Mouse (Mus musculus): ENCODE results near the gene Mef2b. TPM values are rescaled to one million over a fixed set of nuclear protein-coding genes. Genes with fewer than 3 reads are reported as not detected.

Gene Mef2b
- polyA plus RNA-seq, 1 experiment from 2014 or later, result 0.74 TPM

- H3K36me3 ChIP-seq (replicated peaks), result peaks cover 57% of the 10 kb centered on the region
- H3K9me3 ChIP-seq, result no peaks in the 10 kb centered on the region
Measured at GRCm38 (mm10) chr8:70139981-70140380, 470 bp downstream of the Mef2b start.

DNA sequence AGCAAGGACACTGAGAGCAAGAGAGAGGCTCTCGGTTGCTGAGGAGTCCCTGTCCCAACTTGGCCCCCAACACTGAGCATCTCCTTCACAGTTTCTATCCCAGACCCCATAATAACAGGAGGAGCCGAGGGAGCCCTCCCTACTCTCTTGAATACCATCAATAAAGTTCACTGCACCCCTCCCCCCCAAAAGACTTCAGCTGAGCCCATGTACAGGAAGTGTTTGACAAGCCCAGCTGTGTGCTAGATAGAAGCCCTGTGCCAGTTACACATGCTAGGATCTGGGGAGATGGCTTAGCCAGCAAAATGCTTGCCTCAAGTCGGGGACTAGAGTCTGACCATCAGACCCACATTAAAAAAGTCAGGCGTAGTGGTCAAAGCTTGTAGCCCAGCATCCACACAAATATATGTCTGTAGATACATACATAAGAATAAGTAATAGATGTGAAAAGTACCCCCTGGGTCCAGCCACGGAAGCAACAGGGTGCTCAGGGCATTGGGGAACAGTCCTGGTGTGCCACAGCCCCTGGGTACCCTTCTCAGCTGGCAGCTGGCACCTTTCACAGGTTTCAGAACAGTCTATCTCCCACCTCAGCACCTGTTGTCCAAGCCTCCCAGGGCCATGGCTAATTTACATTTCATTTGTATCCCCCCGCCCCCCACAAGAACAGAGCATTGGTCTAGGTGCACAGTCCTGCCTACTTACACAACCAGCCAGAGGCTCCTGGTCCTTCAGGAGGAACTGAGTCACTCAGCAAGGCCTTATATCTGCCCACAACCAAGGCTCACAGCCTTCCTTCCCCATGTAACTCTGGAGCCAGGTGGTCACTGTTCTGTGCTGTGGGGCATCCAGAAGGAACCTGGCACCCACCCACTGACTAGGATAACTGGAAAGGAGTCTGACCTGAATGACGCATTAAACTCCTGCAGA is 8.4 kb downstream of the Mef2b start:
- no peak overlapping the region for H3K4me3 ChIP-seq
- no peak overlapping the region for H3K27ac ChIP-seq
- H3K36me3 ChIP-seq (replicated peaks), result peaks cover 45% of the 10 kb centered on the region
- peaks cover 15% of the 10 kb centered on the region for H3K4me1 ChIP-seq
- no peak for DNase-seq (ENCODE audit: extremely low spot score, low spot score)
- WGBS, result 88% methylated on average over 7 of the region's 7 CpGs
- H3K9me3 ChIP-seq, result no peaks in the 10 kb centered on the region
- H3K27me3 ChIP-seq (ENCODE audit: poor library complexity, severe bottlenecking), result peaks cover 24% of the 10 kb centered on the region

More at GRCm38 (mm10) chr8:70139981-70140380, 470 bp downstream of the Mef2b start:
- no peaks in the 10 kb centered on the region for H3K27me3 ChIP-seq (ENCODE audit: poor library complexity, severe bottlenecking)
- WGBS, result 17% methylated on average over 9 of the region's 9 CpGs
- peak overlapping the region; percentile 77 for H3K4me3 ChIP-seq
- peak overlapping the region; percentile 87 for H3K27ac ChIP-seq
- DNase-seq (ENCODE audit: extremely low spot score, low spot score), result no peak
- H3K4me1 ChIP-seq, result peaks cover 23% of the 10 kb centered on the region

DNA sequence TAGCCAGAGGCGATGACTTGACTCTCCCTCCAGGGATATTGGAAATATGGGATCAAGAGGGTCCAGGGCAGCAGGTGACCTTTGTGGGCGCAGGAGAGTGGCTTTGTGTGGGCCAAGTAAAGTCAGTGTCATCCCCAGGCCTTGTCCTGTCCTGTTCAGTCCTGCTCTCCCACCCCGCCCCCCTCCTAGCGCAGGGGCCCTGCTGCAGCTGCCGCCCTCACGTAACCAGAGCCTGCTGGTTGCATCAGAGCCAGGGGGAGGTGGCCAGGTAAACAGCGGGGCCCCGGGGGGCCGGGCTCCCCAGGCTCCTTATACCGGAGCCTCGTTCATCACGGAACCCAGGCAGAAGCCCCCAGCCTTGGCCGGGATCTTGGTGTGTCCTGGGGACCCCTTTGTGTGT is 10.6 kb downstream of the Mef2b start:
- Histone ChIP-seq H3K9me3 (no peaks in the 10 kb centered on the region), H3K4me3 (no peak overlapping the region), H3K27ac (0 out of 2 replicates have a peak overlapping the region, but pooled peaks have one; percentile 2), H3K4me1 (peaks cover 18% of the 10 kb centered on the region), H3K27me3 (ENCODE audit: poor library complexity, severe bottlenecking) (peaks cover 39% of the 10 kb centered on the region), H3K36me3 (replicated peaks) (peaks cover 23% of the 10 kb centered on the region)
- WGBS, result 21% methylated on average over 13 of the region's 13 CpGs
- no peak for DNase-seq (ENCODE audit: extremely low spot score, low spot score)

DNA sequence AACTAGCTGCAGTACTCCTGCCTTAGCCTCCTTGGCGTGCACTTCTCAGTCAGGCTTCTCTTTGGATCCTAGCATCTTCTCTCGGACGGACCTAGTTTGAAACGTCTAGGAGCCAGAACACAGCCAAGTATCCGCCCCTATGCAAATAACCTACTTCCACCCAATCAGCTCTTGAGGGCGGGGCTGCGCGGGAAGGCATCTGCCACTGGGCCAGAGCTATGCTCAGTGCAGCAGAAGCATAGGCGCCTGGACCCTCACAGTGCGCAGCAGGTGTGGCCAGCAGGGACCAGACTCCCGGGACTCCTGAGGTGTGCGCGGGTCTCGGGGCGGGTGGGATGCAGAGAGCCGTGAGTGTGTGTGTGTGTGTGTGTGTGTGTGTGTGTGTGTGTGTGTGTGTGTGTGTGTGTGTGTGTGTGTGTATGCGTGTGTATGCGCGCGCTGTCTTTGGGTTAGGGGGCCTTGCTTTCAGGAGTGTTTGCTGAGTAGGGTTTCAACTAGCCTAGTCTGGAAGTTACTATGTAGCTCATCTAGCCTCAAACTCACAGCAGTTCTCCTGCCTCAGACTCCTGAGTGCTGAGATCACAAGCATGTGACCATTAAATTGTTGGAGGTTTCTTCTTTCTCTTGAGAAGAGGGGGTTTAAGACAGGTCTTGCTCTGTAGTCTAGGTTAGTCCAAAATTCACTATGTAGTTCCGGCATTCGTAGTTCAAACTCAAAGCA is 13.2 kb downstream of the Mef2b start:
- no peak overlapping the region for H3K27ac ChIP-seq
- peak overlapping the region; percentile 42 for H3K4me3 ChIP-seq
- 11% methylated on average over 18 of the region's 22 CpGs for WGBS

DNA sequence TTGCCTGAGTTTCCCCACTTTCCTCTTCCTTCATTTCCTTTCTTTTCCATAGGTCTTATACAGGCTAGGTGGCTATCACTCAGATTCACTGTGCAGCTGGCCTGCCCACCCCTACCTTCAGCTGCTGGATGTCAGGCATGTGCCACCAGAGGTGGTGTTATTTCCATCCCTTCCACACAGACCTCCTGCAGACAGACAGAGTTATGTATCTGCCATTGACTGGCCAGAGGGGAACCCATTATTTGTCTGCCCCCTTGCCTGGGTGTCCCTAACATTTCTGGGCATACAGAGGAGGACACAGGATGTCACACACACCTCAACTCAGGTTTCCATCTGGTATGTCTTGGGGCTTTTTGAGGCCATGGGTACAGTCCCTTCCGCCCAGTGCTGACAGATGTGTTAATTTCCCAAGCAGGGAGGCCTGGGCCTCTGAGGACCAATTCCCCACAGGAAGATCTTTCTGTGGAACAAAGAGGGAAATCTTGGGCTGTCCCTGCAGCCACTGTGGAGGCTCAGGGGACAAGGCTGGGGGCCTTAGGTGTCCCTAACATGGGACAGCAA is 17.8 kb downstream of the Mef2b start:
- H3K27ac ChIP-seq, result no peak overlapping the region
- H3K4me1 ChIP-seq, result peaks cover 36% of the 10 kb centered on the region
- H3K36me3 ChIP-seq (replicated peaks), result no peaks in the 10 kb centered on the region
- H3K4me3 ChIP-seq, result no peak overlapping the region
- no peaks in the 10 kb centered on the region for H3K9me3 ChIP-seq
- DNase-seq (ENCODE audit: extremely low spot score, low spot score), result no peak
- 100% methylated on average over 1 of the region's 1 CpGs for WGBS
- peaks cover 47% of the 10 kb centered on the region for H3K27me3 ChIP-seq (ENCODE audit: poor library complexity, severe bottlenecking)

More for the DNA sequence above, 13.2 kb downstream of the Mef2b start:
- Histone ChIP-seq H3K27me3 (ENCODE audit: poor library complexity, severe bottlenecking) (peaks cover 50% of the 10 kb centered on the region), H3K4me1 (peaks cover 20% of the 10 kb centered on the region), H3K36me3 (replicated peaks) (no peaks in the 10 kb centered on the region), H3K9me3 (no peaks in the 10 kb centered on the region)
- DNase-seq (ENCODE audit: extremely low spot score, low spot score), result peak; percentile 75

- no peaks in the 10 kb centered on the region for H3K36me3 ChIP-seq (replicated peaks)
- peaks cover 27% of the 10 kb centered on the region for H3K4me1 ChIP-seq
- peak overlapping the region; percentile 84 for H3K27ac ChIP-seq
- WGBS, result 13% methylated on average over 39 of the region's 40 CpGs
- peak overlapping the region; percentile 65 for H3K4me3 ChIP-seq
- no peaks in the 10 kb centered on the region for H3K9me3 ChIP-seq
- H3K27me3 ChIP-seq (ENCODE audit: poor library complexity, severe bottlenecking), result peaks cover 41% of the 10 kb centered on the region
- DNase-seq (ENCODE audit: extremely low spot score, low spot score), result peak; percentile 86
Measured at GRCm38 (mm10) chr8:70158069-70158853, 18.8 kb downstream of the Mef2b start.

- H3K36me3 ChIP-seq (replicated peaks), result no peaks in the 10 kb centered on the region
- 90% methylated on average over 4 of the region's 4 CpGs for WGBS
- no peak overlapping the region for H3K27ac ChIP-seq
- H3K9me3 ChIP-seq, result no peaks in the 10 kb centered on the region
- no peak for DNase-seq (ENCODE audit: extremely low spot score, low spot score)
- H3K4me1 ChIP-seq, result peaks cover 27% of the 10 kb centered on the region
- peaks cover 44% of the 10 kb centered on the region for H3K27me3 ChIP-seq (ENCODE audit: poor library complexity, severe bottlenecking)
- peak overlapping the region; percentile 65; the same call in 1 of the 2 replicates for H3K4me3 ChIP-seq
Measured at GRCm38 (mm10) chr8:70159211-70159610, 19.7 kb downstream of the Mef2b start.

GRCm38 (mm10) chr8:70160015-70160414 is 20.5 kb downstream of the Mef2b start:
- Histone ChIP-seq H3K9me3 (no peaks in the 10 kb centered on the region), H3K4me1 (peaks cover 27% of the 10 kb centered on the region), H3K36me3 (replicated peaks) (no peaks in the 10 kb centered on the region), H3K27ac (no peak overlapping the region), H3K4me3 (no peak overlapping the region), H3K27me3 (ENCODE audit: poor library complexity, severe bottlenecking) (peaks cover 46% of the 10 kb centered on the region)
- DNase-seq (ENCODE audit: extremely low spot score, low spot score), result no peak
- WGBS, result 66% methylated on average over 13 of the region's 13 CpGs

GRCm38 (mm10) chr8:70163316-70163715 is 23.8 kb downstream of the Mef2b start:
- no peak overlapping the region for H3K27ac ChIP-seq
- DNase-seq (ENCODE audit: extremely low spot score, low spot score), result no peak
- H3K4me3 ChIP-seq, result no peak overlapping the region
- no peaks in the 10 kb centered on the region for H3K36me3 ChIP-seq (replicated peaks)
- no peaks in the 10 kb centered on the region for H3K9me3 ChIP-seq
- 85% methylated on average over 3 of the region's 3 CpGs for WGBS
- H3K4me1 ChIP-seq, result peaks cover 35% of the 10 kb centered on the region
- peaks cover 59% of the 10 kb centered on the region for H3K27me3 ChIP-seq (ENCODE audit: poor library complexity, severe bottlenecking)

- Histone ChIP-seq H3K27me3 (ENCODE audit: poor library complexity, severe bottlenecking) (peaks cover 43% of the 10 kb centered on the region), H3K4me1 (peaks cover 20% of the 10 kb centered on the region), H3K9me3 (no peaks in the 10 kb centered on the region), H3K4me3 (peak overlapping the region; percentile 46), H3K36me3 (replicated peaks) (no peaks in the 10 kb centered on the region), H3K27ac (peak overlapping the region; percentile 42)
- peak; percentile 89 for DNase-seq (ENCODE audit: extremely low spot score, low spot score)
- 3% methylated on average over 21 of the region's 21 CpGs for WGBS
Measured at GRCm38 (mm10) chr8:70166504-70167110, 27.1 kb downstream of the Mef2b start.

- WGBS, result 89% methylated on average over 3 of the region's 3 CpGs
- DNase-seq (ENCODE audit: extremely low spot score, low spot score), result no peak
- peaks cover 24% of the 10 kb centered on the region for H3K27me3 ChIP-seq (ENCODE audit: poor library complexity, severe bottlenecking)
Measured at GRCm38 (mm10) chr8:70170116-70170515, 30.6 kb downstream of the Mef2b start.

GRCm38 (mm10) chr8:70170748-70171147 is 31.2 kb downstream of the Mef2b start:
- Histone ChIP-seq H3K27me3 (ENCODE audit: poor library complexity, severe bottlenecking) (peaks cover 18% of the 10 kb centered on the region), H3K4me3 (no peak overlapping the region), H3K4me1 (peaks cover 44% of the 10 kb centered on the region), H3K36me3 (replicated peaks) (peaks cover 13% of the 10 kb centered on the region), H3K9me3 (no peaks in the 10 kb centered on the region), H3K27ac (no peak overlapping the region)
- no peak for DNase-seq (ENCODE audit: extremely low spot score, low spot score)
- 85% methylated on average over 3 of the region's 3 CpGs for WGBS

More at GRCm38 (mm10) chr8:70170116-70170515, 30.6 kb downstream of the Mef2b start:
- H3K27ac ChIP-seq, result no peak overlapping the region
- peaks cover 11% of the 10 kb centered on the region for H3K36me3 ChIP-seq (replicated peaks)
- H3K9me3 ChIP-seq, result no peaks in the 10 kb centered on the region
- peaks cover 45% of the 10 kb centered on the region for H3K4me1 ChIP-seq
- H3K4me3 ChIP-seq, result no peak overlapping the region

All from forebrain, embryonic 10.5 days (tissue).